Mouse (Mus musculus) CD4-positive, CD25-positive, alpha-beta regulatory T cell, adult 4 months (primary cell): ENCODE measurements around the gene Mfrp. TPM values are rescaled to one million over a fixed set of nuclear protein-coding genes. Genes with fewer than 3 reads are reported as not detected.

ENCODE experiments used
- ATAC-seq: one replicate; pipeline ENCODE4 v1.8.0; 2017
- polyA plus RNA-seq, 2 experiments: library from polyadenylated mRNA; unstranded; fragments of 100-300 nt; shearing (Covaris generic); gene quantifications; one replicate each; pipeline ENCODE4 v1.2.1; 2017

The Mfrp gene
- polyA plus RNA-seq, 2 experiments from 2014 or later: not detected

DNA sequence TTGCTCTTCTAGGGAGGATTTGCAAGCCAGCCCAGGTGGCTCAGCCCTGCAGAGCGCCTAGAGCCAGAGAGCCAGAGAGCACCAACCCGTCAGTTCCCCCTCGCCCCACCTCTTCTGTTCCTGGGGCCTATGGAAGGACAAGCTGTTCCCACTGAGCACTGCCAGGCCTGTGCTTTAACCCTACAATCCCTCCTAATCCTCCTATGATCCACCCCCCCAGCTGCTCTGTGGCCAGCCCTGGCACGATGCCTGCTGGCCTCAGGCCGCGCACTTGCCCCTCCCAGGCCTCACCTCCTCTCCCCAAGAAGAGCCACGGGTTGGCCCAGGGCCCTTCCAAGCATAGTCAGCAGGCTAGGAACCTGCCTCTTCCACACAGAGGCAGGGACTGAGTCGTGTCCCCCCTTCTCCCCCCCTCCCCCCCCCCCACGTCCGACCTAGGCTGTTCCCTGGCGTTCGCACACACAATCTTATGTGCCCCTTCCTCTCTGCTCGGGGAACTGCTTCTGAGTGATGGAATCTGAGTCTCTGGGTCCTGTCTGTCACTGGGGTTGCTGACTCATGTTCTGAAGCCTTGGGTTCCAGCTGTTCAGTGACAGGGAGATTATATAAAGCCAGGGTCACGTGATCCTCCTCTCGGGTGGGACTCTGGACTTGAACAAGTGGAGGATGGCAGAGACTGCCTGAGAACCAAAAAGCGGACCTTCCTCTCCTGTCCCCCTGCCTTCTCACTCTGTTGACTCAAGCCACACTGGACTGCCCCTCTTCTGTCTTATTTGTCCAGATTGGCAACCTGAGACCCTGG is 22.4 kb upstream of the Mfrp start:
- no peak for ATAC-seq

DNA sequence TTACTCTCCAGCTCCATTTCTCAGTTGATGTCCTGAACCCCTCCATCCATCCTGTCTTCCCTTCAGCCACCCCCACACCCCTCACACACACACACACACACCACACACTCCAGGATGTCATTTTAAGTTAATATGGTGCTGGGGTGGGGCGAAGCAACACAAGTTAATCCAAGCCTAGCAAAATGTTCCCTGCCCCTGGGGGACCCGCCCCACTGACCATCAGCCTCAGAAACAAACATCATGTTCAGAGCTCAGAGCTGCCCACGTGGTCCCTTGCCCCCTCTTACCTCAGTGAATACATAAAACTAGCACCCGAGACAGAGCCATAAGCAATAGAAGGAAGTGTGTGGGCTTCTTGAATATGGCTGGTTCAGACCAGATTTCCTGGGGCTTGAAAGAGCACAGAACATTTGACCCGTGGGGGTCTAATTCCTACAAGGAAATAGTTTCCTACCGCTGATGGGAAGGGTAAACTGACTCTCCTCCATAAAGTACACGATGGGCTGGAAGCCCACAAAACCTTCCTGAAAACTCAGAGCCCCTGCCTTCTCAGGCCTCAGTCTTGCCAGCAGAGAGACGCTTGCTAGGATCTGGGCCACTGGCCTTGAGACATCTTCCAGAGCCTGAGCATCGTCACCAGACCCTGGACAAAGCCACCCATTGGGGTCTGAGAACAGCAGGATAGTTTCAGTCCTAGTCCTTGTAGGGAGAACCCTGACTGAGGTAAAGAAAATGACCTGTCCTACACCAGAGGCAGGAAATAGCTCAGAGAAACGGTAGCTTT is 21.3 kb upstream of the Mfrp start:
- ATAC-seq: no peak

DNA sequence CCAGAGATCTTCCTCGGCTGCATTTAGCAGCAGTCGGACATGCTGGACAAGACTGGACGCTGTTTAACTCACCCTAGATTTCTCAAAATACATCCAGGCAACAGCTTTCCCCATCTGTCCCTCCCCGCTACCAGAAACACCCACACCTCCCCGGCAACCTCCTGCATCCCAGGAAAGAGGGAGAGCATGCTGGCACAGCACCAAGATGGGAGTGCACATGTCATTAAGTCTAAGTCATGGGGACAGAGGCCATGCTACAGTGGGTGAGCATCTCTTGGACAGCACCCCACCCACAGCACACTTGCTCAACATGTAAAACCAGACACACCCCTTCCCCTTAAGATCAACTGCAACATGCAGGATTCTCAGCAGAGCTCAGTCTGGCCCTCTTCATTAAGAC is 20.6 kb upstream of the Mfrp start:
- no peak for ATAC-seq

DNA sequence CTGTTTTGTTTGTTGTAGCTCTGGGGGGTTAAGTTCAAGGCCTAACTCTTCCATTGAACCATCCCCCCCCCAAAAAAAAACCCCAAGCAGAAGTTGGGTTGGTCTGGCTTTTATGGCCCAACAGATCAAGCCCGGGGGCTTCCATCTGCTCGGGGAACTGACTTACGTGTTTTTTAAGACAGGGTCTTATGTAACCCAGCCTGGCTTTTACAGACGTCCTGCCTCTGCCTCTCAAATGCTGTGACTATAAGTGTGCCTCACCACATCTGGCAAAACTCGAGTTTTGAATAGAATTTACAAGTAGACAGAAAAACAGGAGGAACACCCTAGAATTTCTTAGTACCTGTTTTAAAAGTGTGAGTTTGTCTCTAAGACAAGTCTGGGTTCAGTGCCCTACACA is 19.9 kb upstream of the Mfrp start:
- ATAC-seq: no peak

DNA sequence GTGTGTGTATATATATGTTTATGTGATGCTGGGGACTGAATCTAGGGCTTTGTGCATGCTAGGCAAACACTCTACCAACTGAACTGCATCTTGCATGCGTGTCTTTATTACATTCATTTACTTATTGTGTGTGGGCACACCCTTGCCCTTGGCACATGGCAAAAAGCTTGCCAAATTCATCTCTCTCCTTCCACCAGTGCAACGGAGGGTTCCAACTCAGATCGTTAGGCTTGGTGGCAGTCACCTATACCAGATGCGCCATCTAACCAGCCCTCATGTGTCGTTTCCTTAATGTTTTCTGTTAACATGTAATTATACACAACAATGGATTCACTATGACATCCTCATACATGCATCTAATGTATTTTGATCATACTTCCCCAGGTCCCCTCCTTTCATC is 19.3 kb upstream of the Mfrp start:
- no peak for ATAC-seq

DNA sequence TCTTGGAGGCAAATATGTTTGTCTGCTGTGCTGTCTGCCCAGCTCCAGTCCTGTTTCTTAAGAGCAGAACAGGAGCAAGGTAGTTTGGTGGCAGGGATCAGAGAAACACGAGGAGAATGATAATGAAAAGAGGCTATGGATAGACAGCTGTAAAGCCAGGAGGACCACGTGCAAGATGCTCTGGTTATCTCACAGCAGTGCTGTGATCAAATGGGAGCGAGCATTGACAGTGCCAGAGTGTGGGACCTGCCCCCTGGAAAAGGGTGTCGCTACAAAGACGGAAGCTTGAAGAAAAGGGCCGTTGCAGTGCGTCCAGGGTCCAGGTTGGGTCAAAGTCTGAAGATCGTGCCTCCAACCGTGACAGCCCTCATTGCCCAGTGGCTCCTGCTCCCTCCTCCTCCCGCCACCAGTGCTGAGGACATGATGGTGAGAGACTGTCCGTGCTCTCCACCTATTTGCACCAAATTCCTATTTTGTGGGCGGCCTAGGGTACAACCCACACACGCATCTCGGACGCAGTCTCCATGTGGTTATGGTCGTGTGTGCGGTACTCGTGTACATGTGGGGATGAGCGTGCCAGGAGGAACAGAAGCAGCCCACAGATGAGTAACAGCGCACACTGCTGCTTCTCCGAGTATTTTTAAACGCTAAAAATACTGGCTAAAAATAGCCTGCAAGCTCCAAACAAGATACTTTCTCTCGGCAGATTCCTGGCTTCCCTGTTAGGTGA is 18.0 kb upstream of the Mfrp start:
- no peak for ATAC-seq

DNA sequence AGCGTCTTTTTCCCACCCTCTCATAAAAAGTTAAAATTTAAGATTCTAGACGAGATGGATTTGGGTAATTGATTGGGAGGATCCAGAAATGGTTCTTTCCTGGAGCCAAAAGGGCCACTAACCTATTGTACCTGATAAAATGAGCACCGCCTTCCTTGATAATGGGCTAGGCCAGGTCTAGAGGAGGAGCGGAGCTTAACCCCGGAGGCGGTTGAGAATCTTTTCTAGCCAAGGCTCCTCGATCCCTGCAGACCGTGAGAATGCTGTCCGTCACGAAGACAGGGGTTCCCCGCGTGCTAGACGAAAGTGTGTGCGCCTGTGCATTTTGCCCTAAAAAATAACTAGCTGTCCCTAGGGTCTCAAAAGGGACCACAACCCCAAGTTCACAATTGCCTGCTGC is 17.3 kb upstream of the Mfrp start:
- peak; percentile 51 for ATAC-seq

DNA sequence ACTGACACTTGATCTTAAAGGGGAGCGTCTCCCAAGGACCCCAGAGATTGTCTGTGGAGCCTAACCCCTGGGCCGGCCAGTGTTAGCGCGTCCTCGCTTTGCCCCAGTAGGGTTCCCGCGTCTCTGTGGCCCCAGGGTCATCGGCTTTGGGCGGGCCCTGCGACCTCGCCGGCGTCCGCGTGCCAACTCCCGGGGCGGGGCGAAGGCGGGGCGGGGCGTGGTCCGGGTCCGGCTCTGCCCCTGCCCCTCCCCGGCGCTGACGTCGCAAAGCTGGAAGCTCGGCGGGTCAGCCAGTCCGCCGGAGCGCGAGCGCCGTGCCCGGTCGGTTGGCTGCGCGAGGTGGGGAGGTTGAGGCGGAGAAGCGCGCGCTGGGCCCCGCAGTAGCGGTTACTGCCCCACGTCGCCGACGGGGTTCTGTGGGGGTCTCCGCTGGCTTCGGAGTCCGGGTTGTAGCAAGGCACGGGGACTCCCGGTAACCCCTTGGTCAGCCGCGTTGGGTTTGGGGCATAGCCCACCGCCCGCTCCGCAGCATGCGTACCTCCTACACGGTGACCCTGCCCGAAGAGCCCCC is 16.8 kb upstream of the Mfrp start:
- peak; percentile 62 for ATAC-seq

DNA sequence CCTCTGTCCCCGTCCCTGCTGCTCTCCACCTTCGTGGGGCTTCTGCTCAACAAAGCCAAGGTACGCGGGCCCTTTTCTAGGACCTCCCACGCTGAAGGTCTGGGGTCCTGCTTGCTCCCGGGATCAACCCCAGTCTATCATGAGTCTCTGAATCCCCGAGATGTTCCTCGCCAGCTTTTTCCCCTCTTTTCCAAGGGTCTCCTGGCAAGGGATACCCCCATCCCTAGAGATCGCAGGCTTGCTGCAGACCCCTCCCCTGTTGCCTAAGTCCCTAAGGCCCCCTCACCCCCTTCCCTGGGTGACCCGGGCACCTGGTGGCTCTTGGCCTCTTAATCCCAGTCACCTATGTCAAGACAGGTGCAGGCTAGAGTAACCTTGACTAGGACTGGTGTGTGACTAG is 16.3 kb upstream of the Mfrp start:
- no peak for ATAC-seq

DNA sequence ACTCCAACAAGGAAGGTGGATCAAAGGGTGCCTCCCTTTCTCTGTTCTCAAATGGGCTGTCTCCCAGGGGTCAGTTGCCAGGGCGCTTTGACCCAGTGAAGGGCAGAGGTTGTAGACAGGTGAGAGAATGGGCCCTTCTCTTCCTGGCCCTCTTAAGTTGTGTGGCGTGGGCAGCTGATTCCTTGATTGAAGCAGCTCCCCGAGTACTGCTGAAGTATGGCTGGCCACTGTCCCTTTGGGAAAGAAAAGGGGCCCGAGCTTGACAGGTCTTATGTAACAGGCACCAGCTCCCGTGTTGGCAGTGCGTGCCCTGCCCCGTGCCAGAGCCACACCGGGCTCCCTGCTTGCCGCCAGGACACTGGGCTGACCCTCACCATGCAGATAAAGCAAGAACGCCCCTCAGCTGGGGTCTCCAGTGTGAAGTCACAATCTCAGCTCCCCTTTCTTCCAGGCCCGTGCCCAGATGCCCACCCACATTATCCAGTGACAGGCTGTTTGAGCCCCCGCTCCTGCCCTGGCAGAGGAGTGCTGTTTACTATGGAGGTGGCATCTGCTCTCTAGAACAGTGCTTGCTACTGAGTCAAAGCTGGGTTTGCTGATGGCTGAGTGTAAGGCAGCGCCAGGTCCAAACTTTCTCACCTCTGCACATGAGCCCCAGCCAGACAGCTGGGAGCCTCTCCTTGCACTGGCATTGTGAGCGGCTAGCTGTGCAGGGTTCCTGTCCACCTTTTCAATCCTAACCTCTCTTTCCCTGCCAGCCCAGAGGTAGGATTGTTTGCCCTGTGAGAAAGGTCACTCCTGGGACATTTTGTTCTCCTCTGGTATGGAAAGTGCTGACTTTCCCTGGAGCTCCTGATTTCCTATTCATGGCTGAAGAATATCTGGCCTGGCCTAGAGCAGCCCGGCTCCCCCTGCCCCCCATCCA is 15.5 kb upstream of the Mfrp start:
- ATAC-seq: no peak

DNA sequence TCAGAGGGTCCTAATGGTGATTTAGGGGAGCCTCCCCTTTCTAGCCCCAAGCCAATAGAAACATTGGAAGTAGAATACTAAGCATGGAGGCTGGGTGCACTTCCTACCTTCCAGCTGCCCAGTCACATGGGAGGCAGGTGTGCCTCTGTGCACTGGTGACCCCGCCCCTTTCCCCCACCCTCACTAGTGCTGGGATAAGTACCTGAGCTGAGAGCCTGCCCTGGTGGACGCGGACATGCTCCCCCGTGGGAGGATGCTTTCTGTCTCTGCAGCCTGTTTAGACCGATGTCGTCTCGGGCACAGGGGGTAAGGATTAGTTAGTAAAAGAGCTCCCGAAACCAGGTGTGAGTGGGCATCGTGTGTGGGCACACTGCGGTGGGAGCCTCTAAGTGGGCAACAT is 14.6 kb upstream of the Mfrp start:
- ATAC-seq: no peak

DNA sequence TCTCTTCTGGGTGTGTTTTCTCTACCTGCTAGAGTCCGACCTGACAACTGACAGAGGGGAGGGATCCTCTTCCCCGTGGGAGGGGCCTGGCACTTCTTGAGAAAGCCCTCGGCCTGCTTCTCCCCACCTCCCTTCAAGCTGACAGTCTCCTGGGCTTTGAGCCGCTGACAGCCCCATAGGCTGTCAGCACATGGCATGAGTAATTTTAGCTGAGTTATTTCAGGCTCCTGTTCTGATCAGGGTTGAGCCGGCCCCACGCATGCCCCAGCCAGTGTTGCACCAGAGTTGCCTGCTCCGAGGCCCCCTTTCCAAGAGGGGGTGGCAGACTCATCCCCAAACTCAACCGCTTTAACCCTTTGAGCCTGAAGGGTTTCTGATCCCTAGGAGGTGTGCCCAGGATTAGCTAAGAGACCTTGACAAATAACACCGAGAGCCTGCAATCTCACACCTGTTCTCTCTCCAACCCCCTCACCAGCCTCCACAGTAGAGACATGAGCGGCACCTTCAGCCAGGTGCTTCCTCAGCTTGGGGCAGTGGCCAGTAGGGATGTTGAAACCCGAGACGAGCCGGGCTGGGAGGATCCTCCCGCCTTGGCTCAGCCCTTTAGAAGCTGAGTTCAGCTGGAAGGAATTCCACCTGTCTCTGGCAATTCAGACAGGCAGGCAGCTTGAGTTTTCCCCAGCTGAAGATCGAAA is 13.6 kb upstream of the Mfrp start:
- ATAC-seq: no peak

DNA sequence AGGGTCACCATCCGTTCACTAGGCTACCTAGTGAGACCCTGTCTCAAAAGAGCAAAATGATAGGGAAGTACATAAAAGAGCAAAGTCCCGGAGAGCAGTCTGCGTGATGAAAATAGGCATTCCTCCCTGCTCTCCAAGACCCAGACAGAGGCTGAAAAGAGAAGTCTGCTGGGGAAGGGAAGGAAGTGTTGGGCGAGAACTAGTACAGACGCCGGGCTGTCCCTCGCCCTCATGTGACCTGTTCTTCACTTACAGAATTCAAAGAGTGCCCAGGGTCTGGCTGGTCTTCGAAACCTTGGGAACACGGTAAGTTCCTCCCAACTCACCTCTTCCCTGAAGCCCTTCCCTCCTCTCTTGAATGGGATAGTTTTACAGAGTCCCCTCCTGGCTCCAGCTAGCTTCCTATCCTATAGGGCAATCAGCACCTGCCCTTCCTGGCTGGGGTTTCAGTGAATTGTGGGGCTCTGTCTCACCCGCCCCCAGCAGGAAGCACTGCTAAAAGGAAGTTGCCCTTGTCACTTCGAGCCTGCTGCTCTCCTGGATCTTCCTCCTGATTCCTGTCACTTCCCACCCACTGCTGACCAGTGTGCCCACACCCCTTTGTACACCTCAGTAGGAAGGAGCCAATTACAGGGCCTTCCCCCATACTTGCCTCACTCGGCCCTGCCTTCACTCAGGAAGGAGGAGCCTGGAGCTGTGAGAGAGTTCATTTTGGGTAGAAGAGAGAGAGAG is 12.5 kb upstream of the Mfrp start:
- ATAC-seq: peak; percentile 33

DNA sequence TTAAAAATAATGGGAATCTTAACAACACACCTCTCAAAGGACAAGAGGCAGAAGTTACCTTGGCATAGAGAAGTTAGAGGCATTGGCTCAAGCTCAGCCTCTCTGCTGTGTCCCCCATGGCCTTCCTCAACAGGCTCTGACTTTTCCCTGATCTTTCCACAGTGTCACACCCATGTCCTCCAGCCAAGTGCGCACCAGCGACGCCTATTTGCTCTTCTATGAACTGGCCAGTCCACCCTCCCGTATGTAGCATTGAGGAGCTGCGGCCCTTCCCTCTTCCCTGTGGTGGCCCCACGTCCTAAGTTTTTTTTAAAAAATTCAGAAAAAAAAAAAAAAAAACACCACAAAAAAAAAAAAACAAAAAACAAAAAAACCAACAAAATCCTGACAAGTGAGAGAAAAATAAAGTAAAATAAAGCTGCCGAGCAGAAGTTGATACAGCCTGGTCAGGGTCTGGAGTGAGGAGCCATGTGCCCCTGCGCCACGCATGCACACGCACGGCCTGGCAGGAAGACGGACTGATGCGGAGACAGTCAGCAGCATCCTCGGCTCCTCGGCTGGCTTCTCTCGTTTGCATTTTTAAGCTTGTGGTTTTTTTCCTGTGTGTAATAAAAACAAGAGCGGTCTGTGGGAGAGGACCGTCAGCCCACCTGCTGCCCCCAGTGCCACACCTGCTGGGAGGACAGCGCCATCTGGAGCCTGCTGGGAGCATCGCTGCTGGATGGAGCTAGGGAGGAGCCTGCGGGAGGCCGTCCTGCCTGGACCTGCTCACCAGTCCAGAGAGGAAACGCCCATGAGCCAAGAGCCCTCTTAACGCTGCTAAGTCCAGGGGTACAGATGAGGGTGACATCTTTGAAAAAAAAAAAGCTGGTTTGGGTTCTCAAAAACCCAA is 7.7 kb upstream of the Mfrp start:
- ATAC-seq: peak; percentile 39

DNA sequence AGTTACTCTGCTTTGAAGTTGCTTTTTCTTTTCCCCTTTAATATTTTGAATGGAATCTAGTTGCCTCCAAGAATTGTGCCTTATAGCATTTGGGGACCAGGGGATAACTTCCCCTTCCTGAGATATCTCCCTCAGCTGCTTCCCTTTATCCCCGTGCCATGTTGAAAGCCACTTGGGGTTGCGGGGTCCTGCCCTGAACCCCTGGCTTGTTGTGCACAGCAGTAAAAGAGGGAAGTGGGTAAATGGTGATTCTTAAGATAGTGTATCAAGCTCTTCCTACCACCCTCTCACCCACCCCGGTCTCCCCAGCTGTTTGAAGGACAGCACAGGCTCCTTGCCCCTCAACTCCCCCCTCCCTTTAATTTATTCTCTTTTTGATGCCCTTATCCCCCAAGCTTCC is 6.8 kb upstream of the Mfrp start:
- no peak for ATAC-seq

DNA sequence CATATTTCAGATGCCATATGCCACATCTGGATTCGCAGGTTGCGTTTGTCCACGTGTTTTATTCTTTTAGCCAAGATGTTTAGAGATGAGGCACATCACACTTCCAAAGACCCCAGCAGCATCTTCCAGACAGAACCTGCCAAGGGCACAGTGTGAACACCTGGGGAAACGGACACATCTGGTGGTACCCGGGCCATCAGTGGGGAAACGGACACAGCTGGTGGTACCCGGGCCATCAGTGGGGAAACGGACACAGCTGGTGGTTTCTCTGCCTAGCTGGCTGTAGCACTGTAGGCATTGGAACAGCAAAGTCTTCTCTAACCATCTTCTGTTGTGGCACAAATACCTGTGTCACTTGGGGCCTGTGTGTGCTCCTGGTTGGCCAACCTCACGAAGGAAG is 5.7 kb upstream of the Mfrp start:
- no peak for ATAC-seq

DNA sequence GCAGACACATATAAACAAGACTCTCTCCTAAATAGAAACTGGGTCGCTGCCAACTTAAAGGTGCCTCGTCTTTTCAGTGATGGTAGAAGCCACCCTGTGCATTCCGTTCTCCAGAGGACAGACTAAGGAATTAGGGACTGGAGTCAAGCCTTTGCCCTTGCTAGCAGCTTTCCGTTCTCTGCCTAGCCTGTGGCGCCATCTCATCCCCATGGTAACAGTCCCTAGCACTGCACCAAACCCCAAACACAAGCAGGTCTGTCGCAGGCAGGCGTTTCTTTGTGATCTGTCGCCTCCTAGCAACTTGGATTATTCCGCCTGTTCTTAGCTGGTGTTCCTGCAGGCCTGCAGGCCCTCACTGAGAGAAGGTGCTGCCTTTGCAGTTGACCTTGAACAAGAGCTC is 5.0 kb upstream of the Mfrp start:
- no peak for ATAC-seq

DNA sequence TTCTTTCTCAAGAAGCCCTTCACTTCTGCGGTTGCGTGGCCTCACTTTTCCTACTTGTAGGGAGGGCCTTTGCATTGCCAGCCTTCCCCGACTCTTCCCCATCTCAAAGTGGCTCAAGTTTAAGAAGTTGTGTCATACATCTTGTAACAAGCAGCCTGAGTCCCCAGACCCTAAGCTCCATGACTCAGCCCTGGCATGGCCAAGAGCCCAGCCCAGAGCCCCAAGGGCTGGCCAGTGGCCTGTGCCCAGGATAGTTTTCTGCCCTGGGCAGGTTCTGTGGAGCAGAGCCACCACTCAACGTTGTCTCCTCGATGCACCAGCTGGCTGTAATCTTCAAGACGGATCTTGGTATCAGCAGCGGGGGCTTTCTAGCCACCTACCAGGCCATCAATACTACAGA is 3.4 kb downstream of the Mfrp start:
- no peak for ATAC-seq

DNA sequence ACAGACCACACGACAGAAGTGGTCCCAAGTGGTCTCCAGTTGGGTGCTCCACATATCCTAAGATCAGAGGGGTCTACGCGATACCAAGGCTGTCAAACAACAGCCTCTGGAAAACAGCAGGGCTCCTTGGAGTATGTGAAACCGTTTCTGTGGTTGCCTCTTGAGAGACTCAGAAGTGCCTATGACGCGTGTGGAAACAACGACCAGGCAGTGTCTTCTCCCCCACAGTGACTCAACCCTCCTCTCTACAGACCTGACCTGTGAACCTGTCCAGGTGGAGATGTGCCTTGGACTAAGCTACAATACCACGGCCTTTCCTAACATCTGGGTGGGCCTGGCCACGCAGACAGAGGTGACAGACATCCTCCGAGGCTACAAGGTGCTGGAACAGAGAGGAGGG is 4.3 kb downstream of the Mfrp start:
- no peak for ATAC-seq

DNA sequence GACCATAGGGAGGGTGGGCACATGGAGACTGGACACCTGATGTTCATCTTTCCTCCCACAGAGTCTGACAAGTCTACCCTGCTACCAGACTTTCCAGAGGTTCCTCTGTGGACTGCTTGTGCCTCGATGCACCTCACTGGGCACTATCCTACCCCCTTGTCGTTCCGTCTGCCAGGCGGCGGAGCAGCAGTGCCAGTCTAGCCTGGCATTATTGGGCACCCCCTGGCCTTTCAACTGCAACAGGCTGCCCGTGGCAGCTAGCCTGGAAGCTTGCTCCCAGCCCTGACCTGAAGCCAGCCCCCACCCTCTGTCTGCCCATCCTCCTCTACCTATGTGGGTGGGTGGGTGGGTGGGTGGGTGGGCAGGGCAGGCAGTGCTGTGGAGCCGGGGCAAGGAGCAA is 4.7 kb downstream of the Mfrp start:
- no peak for ATAC-seq
